ENCODE assay signal across 16 mouse cellular contexts in genomic region chr13:46777461-46777860, GRCm38 (mm10).
"Had no signal": no experiment of that assay in that cellular context is flagged by ENCODE, and none has a peak within 500 bp of the region (broad histone marks: within the 10 kb centered on the region; RNA-seq: fewer than 3 reads in every experiment).

No protein-coding gene starts in this region.

- H3K27me3 ChIP-seq: midbrain, embryonic 12.5 days; neural tube, embryonic 13.5 days; neural tube, embryonic 15.5 days had no signal

- H3K4me1 ChIP-seq: midbrain, embryonic 10.5 days; midbrain, embryonic 12.5 days had no signal

- H3K4me3 ChIP-seq: midbrain, embryonic 10.5 days; midbrain, embryonic 12.5 days; myocyte; neural tube, embryonic 13.5 days; neural tube, embryonic 15.5 days had no signal

- H3K9me3 ChIP-seq: midbrain, embryonic 10.5 days; midbrain, embryonic 12.5 days; neural tube, embryonic 15.5 days had no signal

- DNase-seq: lung, embryonic 14.5 days; midbrain, embryonic 14.5 days; retina, postnatal 1 day; right cerebral cortex, adult 18-20 months; right cerebral cortex, postnatal 25 days; right cerebral cortex, postnatal 4 days; spleen, adult 18-20 months; thymus, adult 18-20 months; thymus, postnatal 14 days; thymus, postnatal 36 days had no signal

- H3K4me2 ChIP-seq: lung, embryonic 14.5 days; midbrain, embryonic 12.5 days; neural tube, embryonic 13.5 days; neural tube, embryonic 15.5 days had no signal

- ATAC-seq: midbrain, embryonic 16.5 days had no signal

- H3K9ac ChIP-seq: lung, embryonic 14.5 days; midbrain, embryonic 12.5 days; neural tube, embryonic 13.5 days; neural tube, embryonic 15.5 days had no signal

- H3K27ac ChIP-seq: midbrain, embryonic 10.5 days; midbrain, embryonic 12.5 days; neural tube, embryonic 13.5 days; neural tube, embryonic 15.5 days had no signal
